Mouse (Mus musculus) heart, embryonic 16.5 days (tissue): Measurements from ENCODE around the gene Spry1. TPM values are rescaled to one million over a fixed set of nuclear protein-coding genes. Genes with fewer than 3 reads are reported as not detected.

Experiments used
- polyA plus RNA-seq: library from polyadenylated mRNA; unstranded; fragments of >200 nt; fragmentation: Nextera tagmentation; extraction: Ambion mirVana; gene quantifications from 2 replicates; pipeline ENCODE4 v1.2.1, GENCODE M21; 2015

Spry1 gene
- polyA plus RNA-seq, 1 experiment from 2014 or later, result 6.9 TPM

Other genes starting within 250 kb of the Spry1 start
- 20.8 and 22.5 TPM in 2 replicates for gene Spata5, start 220.1 kb upstream of the Spry1 start, polyA plus RNA-seq
- 13.8 and 14.7 TPM in 2 replicates for gene Nudt6, start 219.7 kb upstream of the Spry1 start, polyA plus RNA-seq
- gene Gm5148, start 84.5 kb downstream of the Spry1 start, polyA plus RNA-seq, result 3.1 and 4.0 TPM in 2 replicates